Mouse (Mus musculus): ENCODE data around the gene Ank3. TPM values are rescaled to one million over a fixed set of nuclear protein-coding genes. Genes with fewer than 3 reads are reported as not detected.

Ank3 gene
- polyA plus RNA-seq, 1 experiment from 2014 or later, result 48.8 TPM

- H3K4me2 ChIP-seq (ENCODE audit: low read length), result no peak overlapping the region
- ATAC-seq (replicated peaks; ENCODE audit: low FRiP score, low read depth) (no peak), DNase-seq (ENCODE audit: low spot score) (no peak)
- H3K9me3 ChIP-seq (replicated peaks; ENCODE audit: low read length), result no peaks in the 10 kb centered on the region
- no peak overlapping the region for H3K27ac ChIP-seq
- TF ChIP-seq CTCF (IDR thresholded peaks at IDR 0.05; ENCODE audit: low read depth), result no peak
- no peaks in the 10 kb centered on the region for H3K4me1 ChIP-seq (replicated peaks; ENCODE audit: insufficient read depth, low read length)
- no peaks in the 10 kb centered on the region for H3K36me3 ChIP-seq (ENCODE audit: insufficient read depth, low read length)
- no peak overlapping the region for H3K4me3 ChIP-seq (replicated peaks; ENCODE audit: low read depth, low read length)
- 95% methylated on average over 18 of the region's 18 CpGs for WGBS
- no peaks in the 10 kb centered on the region for H3K27me3 ChIP-seq (ENCODE audit: insufficient read depth, low read length)
- H3K9ac ChIP-seq (ENCODE audit: low read depth, low read length), result no peak overlapping the region
Measured at GRCm38 (mm10) chr10:69892162-69892561, 493.6 kb downstream of the Ank3 start.

- Histone ChIP-seq H3K27ac (no peak overlapping the region), H3K27me3 (ENCODE audit: insufficient read depth, low read length) (no peaks in the 10 kb centered on the region), H3K9me3 (replicated peaks; ENCODE audit: low read length) (no peaks in the 10 kb centered on the region), H3K4me2 (ENCODE audit: low read length) (no peak overlapping the region), H3K9ac (ENCODE audit: low read depth, low read length) (no peak overlapping the region), H3K4me1 (replicated peaks; ENCODE audit: insufficient read depth, low read length) (no peaks in the 10 kb centered on the region), H3K36me3 (ENCODE audit: insufficient read depth, low read length) (0 out of 2 replicates have a peak, but pooled peaks cover 4% of the 10 kb centered on the region), H3K4me3 (replicated peaks; ENCODE audit: low read depth, low read length) (no peak overlapping the region)
- DNase-seq (ENCODE audit: low spot score) (no peak), ATAC-seq (replicated peaks; ENCODE audit: low FRiP score, low read depth) (no peak)
- TF ChIP-seq CTCF (IDR thresholded peaks at IDR 0.05; ENCODE audit: low read depth), result no peak
- WGBS, result 73% methylated on average over 9 of the region's 9 CpGs
Measured at GRCm38 (mm10) chr10:69895606-69896005, 497.0 kb downstream of the Ank3 start.

GRCm38 (mm10) chr10:69897927-69898326, 499.4 kb downstream of the Ank3 start:
- WGBS, result 81% methylated on average over 5 of the region's 5 CpGs
- TF ChIP-seq CTCF (IDR thresholded peaks at IDR 0.05; ENCODE audit: low read depth), result no peak
- Histone ChIP-seq H3K9me3 (replicated peaks; ENCODE audit: low read length) (no peaks in the 10 kb centered on the region), H3K4me1 (replicated peaks; ENCODE audit: insufficient read depth, low read length) (no peaks in the 10 kb centered on the region), H3K9ac (ENCODE audit: low read depth, low read length) (no peak overlapping the region), H3K27ac (no peak overlapping the region), H3K27me3 (ENCODE audit: insufficient read depth, low read length) (no peaks in the 10 kb centered on the region), H3K36me3 (ENCODE audit: insufficient read depth, low read length) (0 out of 2 replicates have a peak, but pooled peaks cover 7% of the 10 kb centered on the region), H3K4me2 (ENCODE audit: low read length) (no peak overlapping the region), H3K4me3 (replicated peaks; ENCODE audit: low read depth, low read length) (no peak overlapping the region)
- ATAC-seq (replicated peaks; ENCODE audit: low FRiP score, low read depth) (no peak), DNase-seq (ENCODE audit: low spot score) (no peak)

- 0 out of 2 replicates have a peak, but pooled peaks cover 7% of the 10 kb centered on the region for H3K36me3 ChIP-seq (ENCODE audit: insufficient read depth, low read length)
- no peak overlapping the region for H3K4me2 ChIP-seq (ENCODE audit: low read length)
- no peaks in the 10 kb centered on the region for H3K27me3 ChIP-seq (ENCODE audit: insufficient read depth, low read length)
- no peaks in the 10 kb centered on the region for H3K4me1 ChIP-seq (replicated peaks; ENCODE audit: insufficient read depth, low read length)
- H3K4me3 ChIP-seq (replicated peaks; ENCODE audit: low read depth, low read length), result no peak overlapping the region
- WGBS, result 95% methylated on average over 8 of the region's 8 CpGs
- no peaks in the 10 kb centered on the region for H3K9me3 ChIP-seq (replicated peaks; ENCODE audit: low read length)
- DNase-seq (ENCODE audit: low spot score) (no peak), ATAC-seq (replicated peaks; ENCODE audit: low FRiP score, low read depth) (no peak)
- H3K27ac ChIP-seq, result no peak overlapping the region
- H3K9ac ChIP-seq (ENCODE audit: low read depth, low read length), result no peak overlapping the region
- no peak for TF ChIP-seq CTCF (IDR thresholded peaks at IDR 0.05; ENCODE audit: low read depth)
Measured at GRCm38 (mm10) chr10:69898821-69899220, 500.2 kb downstream of the Ank3 start.

- Histone ChIP-seq H3K27ac (no peak overlapping the region), H3K9ac (ENCODE audit: low read depth, low read length) (no peak overlapping the region), H3K4me1 (replicated peaks; ENCODE audit: insufficient read depth, low read length) (no peaks in the 10 kb centered on the region), H3K27me3 (ENCODE audit: insufficient read depth, low read length) (no peaks in the 10 kb centered on the region), H3K36me3 (ENCODE audit: insufficient read depth, low read length) (0 out of 2 replicates have a peak, but pooled peaks cover 7% of the 10 kb centered on the region), H3K4me2 (ENCODE audit: low read length) (no peak overlapping the region), H3K4me3 (replicated peaks; ENCODE audit: low read depth, low read length) (no peak overlapping the region), H3K9me3 (replicated peaks; ENCODE audit: low read length) (no peaks in the 10 kb centered on the region)
- DNase-seq (ENCODE audit: low spot score), result no peak
- 73% methylated on average over 3 of the region's 3 CpGs for WGBS
- TF ChIP-seq CTCF (IDR thresholded peaks at IDR 0.05; ENCODE audit: low read depth), result no peak
- no peak for ATAC-seq (replicated peaks; ENCODE audit: low FRiP score, low read depth)
Measured at GRCm38 (mm10) chr10:69899788-69900187, 501.2 kb downstream of the Ank3 start.

- ATAC-seq (replicated peaks; ENCODE audit: low FRiP score, low read depth), result no peak
- Histone ChIP-seq H3K36me3 (ENCODE audit: insufficient read depth, low read length) (0 out of 2 replicates have a peak, but pooled peaks cover 7% of the 10 kb centered on the region), H3K4me2 (ENCODE audit: low read length) (no peak overlapping the region), H3K4me3 (replicated peaks; ENCODE audit: low read depth, low read length) (no peak overlapping the region), H3K27me3 (ENCODE audit: insufficient read depth, low read length) (no peaks in the 10 kb centered on the region), H3K4me1 (replicated peaks; ENCODE audit: insufficient read depth, low read length) (no peaks in the 10 kb centered on the region), H3K9ac (ENCODE audit: low read depth, low read length) (no peak overlapping the region), H3K27ac (no peak overlapping the region), H3K9me3 (replicated peaks; ENCODE audit: low read length) (no peaks in the 10 kb centered on the region)
- 89% methylated on average over 6 of the region's 6 CpGs for WGBS
- no peak for TF ChIP-seq CTCF (IDR thresholded peaks at IDR 0.05; ENCODE audit: low read depth)
- no peak for DNase-seq (ENCODE audit: low spot score)
Measured at GRCm38 (mm10) chr10:69902024-69902423, 503.5 kb downstream of the Ank3 start.

- Histone ChIP-seq H3K4me2 (ENCODE audit: low read length) (no peak overlapping the region), H3K4me1 (replicated peaks; ENCODE audit: insufficient read depth, low read length) (no peaks in the 10 kb centered on the region), H3K36me3 (ENCODE audit: insufficient read depth, low read length) (0 out of 2 replicates have a peak, but pooled peaks cover 4% of the 10 kb centered on the region), H3K4me3 (replicated peaks; ENCODE audit: low read depth, low read length) (no peak overlapping the region), H3K27ac (no peak overlapping the region), H3K27me3 (ENCODE audit: insufficient read depth, low read length) (no peaks in the 10 kb centered on the region), H3K9ac (ENCODE audit: low read depth, low read length) (no peak overlapping the region), H3K9me3 (replicated peaks; ENCODE audit: low read length) (no peaks in the 10 kb centered on the region)
- DNase-seq (ENCODE audit: low spot score), result no peak
- no peak for ATAC-seq (replicated peaks; ENCODE audit: low FRiP score, low read depth)
- no peak for TF ChIP-seq CTCF (IDR thresholded peaks at IDR 0.05; ENCODE audit: low read depth)
- WGBS, result 66% methylated on average over 10 of the region's 10 CpGs
Measured at GRCm38 (mm10) chr10:69904321-69904720, 505.7 kb downstream of the Ank3 start.

Data from kidney, postnatal 0 days (tissue).